Mouse (Mus musculus): ENCODE data around the gene Tbx21.

DNA sequence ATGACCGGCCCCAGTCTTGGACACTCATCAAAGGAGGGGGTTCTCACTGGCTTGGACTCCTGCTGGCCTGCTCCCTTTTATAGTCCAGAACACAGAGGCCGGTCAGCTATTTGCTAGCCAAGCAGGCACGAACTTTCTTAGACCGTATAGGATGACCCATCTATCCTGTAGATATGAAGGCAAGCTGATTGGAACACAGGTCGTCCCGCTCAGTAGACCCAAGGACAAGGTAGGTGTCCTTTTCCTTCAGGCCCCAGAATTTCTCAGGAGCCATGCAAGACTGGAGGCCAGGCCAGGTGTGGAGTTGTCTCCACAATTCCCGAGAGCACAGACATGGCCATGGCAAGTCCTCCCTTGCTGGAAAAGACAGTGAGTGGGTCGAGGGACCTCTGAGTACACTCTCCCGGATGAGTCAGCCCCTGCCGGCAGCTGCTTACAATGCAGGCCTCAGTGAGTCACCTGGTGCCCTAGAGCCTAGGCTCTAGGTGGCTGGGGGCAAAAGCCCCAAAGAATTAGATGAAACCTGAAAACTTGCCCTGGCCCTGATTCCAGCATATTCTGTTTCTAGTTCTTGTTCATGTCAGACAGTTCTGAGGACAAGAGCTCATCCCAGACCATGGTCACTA, 37.6 kb upstream of the Tbx21 start:
- TF ChIP-seq CTCF (conservative IDR thresholded peaks at IDR 0.05; ENCODE audit: insufficient read depth, insufficient read length, low read depth, low read length) = no peak
- TF ChIP-seq POLR2A (IDR thresholded peaks at IDR 0.05; ENCODE audit: low read depth, low read length) = no peak
